Mouse (Mus musculus): ENCODE results near the gene Intu. TPM values are rescaled to one million over a fixed set of nuclear protein-coding genes. Genes with fewer than 3 reads are reported as not detected.

The Intu gene
- total and polyA plus RNA-seq, 2 experiments from 2014 or later = 3.2 to 10.5 TPM

GRCm38 (mm10) chr3:40546621-40547020 lies 15.5 kb downstream of the Intu start:
- Histone ChIP-seq H3K9me3 (ENCODE audit: low read length) (no peaks in the 10 kb centered on the region), H3K4me2 (ENCODE audit: low read depth) (no peak overlapping the region), H3K27me3 (ENCODE audit: insufficient read depth, low read length) (no peaks in the 10 kb centered on the region), H3K27ac (ENCODE audit: low read depth, low read length) (no peak overlapping the region), H3K4me1 (ENCODE audit: insufficient read depth) (no peaks in the 10 kb centered on the region), H3K36me3 (ENCODE audit: insufficient read depth) (no peaks in the 10 kb centered on the region), H3K9ac (no peak overlapping the region), H3K4me3 (ENCODE audit: low read depth, low read length) (no peak overlapping the region)
- 78% methylated on average over 4 of the region's 4 CpGs for WGBS
- no peak for TF ChIP-seq CTCF (IDR thresholded peaks at IDR 0.05; ENCODE audit: low read depth)
- DNase-seq = no peak
- no peak for ATAC-seq

DNA sequence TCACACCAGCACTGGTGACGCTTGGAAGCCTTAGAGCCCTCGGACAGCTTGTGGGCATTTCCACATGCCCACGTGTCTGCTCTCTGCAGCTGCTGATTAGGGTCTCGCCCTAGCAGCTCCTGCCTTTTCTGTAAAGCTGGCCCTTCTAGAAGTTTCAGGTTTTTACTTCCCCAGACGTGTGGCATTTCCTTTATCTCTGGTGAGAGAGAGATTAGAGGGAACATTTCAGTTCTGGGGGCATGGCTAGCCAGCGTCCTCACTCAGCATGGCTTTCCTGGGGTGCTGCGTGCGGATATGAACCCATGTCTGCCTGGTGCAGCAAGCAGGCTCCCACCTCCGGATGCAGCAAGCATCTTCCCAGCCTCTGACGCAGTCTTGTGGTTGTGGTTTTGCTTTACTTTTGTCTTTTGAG lies 121.9 kb downstream of the Intu start:
- Histone ChIP-seq H3K27me3 (ENCODE audit: insufficient read depth, low read length) (no peaks in the 10 kb centered on the region), H3K4me3 (ENCODE audit: low read depth, low read length) (no peak overlapping the region), H3K36me3 (ENCODE audit: insufficient read depth) (0 out of 2 replicates have a peak, but pooled peaks cover 7% of the 10 kb centered on the region), H3K9ac (no peak overlapping the region), H3K27ac (ENCODE audit: low read depth, low read length) (no peak overlapping the region), H3K4me1 (ENCODE audit: insufficient read depth) (no peaks in the 10 kb centered on the region), H3K4me2 (ENCODE audit: low read depth) (no peak overlapping the region), H3K9me3 (ENCODE audit: low read length) (no peaks in the 10 kb centered on the region)
- no peak for TF ChIP-seq CTCF (IDR thresholded peaks at IDR 0.05; ENCODE audit: low read depth)
- no peak for ATAC-seq
- DNase-seq = no peak
- 64% methylated on average over 10 of the region's 10 CpGs for WGBS

DNA sequence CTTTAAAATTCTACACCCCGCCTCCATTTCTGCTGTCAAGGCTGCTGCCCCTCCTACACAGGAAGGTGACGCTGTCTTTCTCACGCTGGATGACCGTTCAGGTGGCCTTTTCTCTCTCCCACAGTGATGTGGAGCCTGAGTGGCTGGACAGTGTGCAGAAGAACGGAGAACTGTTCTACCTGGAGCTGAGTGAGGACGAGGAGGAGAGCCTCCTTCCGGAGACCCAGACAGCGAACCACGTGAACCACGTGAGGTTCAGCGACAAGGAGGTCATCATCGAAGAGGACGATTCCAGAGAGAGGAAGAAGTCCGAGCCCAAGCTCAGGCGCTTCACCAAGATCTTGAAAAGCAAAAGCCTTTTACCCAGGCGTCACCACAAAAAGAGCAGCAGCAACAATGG lies 122.5 kb downstream of the Intu start:
- 95% methylated on average over 16 of the region's 16 CpGs for WGBS
- H3K27ac ChIP-seq (ENCODE audit: low read depth, low read length) = no peak overlapping the region
- peaks cover 11% of the 10 kb centered on the region; the same call in 1 of the 2 replicates for H3K36me3 ChIP-seq (ENCODE audit: insufficient read depth)
- no peak for ATAC-seq
- DNase-seq = no peak
- TF ChIP-seq CTCF (IDR thresholded peaks at IDR 0.05; ENCODE audit: low read depth) = no peak
- no peaks in the 10 kb centered on the region for H3K9me3 ChIP-seq (ENCODE audit: low read length)
- no peaks in the 10 kb centered on the region for H3K4me1 ChIP-seq (ENCODE audit: insufficient read depth)
- no peak overlapping the region for H3K9ac ChIP-seq
- no peak overlapping the region for H3K4me2 ChIP-seq (ENCODE audit: low read depth)
- H3K4me3 ChIP-seq (ENCODE audit: low read depth, low read length) = no peak overlapping the region
- no peaks in the 10 kb centered on the region for H3K27me3 ChIP-seq (ENCODE audit: insufficient read depth, low read length)

DNA sequence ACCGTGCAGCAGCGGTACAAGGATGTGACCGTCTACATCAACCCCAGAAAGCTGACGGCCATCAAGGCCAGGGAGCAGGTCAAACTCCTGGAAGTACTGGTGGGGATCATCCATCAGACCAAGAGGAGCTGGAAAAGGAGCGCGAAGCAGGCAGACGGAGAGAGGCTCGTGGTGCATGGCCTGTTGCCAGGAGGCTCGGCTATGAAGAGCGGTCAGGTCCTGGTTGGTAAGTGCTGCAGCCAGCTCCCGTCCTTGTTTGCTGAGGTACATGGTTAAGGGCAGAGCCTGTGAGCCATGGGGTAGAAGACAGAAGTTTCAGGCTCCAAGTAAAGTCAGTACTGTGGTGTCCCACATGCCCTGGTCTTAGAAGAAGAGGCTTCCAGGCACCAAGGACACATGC lies 122.9 kb downstream of the Intu start:
- ATAC-seq (no peak), DNase-seq (no peak)
- WGBS = 84% methylated on average over 11 of the region's 11 CpGs
- no peaks in the 10 kb centered on the region for H3K27me3 ChIP-seq (ENCODE audit: insufficient read depth, low read length)
- H3K9me3 ChIP-seq (ENCODE audit: low read length) = no peaks in the 10 kb centered on the region
- H3K4me3 ChIP-seq (ENCODE audit: low read depth, low read length) = no peak overlapping the region
- H3K9ac ChIP-seq = no peak overlapping the region
- TF ChIP-seq CTCF (IDR thresholded peaks at IDR 0.05; ENCODE audit: low read depth) = no peak
- peaks cover 14% of the 10 kb centered on the region; the same call in 1 of the 2 replicates for H3K36me3 ChIP-seq (ENCODE audit: insufficient read depth)
- no peaks in the 10 kb centered on the region for H3K4me1 ChIP-seq (ENCODE audit: insufficient read depth)
- H3K27ac ChIP-seq (ENCODE audit: low read depth, low read length) = no peak overlapping the region
- H3K4me2 ChIP-seq (ENCODE audit: low read depth) = no peak overlapping the region

DNA sequence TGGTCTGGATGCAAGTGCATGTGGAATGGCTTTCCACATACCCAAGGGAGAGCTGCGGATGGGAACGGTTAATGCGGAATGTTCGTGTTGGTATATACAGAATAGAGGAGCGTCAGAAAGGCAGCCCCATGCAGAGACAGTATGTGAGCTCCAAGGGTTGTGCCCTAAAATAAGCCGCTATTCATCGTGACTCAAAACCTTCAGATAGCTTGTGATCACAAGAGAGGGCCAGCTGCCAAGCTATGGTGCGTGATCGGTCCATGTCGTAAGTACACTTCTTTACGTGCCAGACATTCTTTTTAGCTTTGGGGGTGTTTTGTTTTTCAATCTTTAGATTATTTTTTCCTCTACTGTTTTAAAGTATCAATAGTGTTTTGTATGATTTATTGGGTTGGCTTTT lies 124.5 kb downstream of the Intu start:
- DNase-seq = no peak
- Histone ChIP-seq H3K27me3 (ENCODE audit: insufficient read depth, low read length) (no peaks in the 10 kb centered on the region), H3K4me1 (ENCODE audit: insufficient read depth) (no peaks in the 10 kb centered on the region), H3K4me3 (ENCODE audit: low read depth, low read length) (no peak overlapping the region), H3K9ac (no peak overlapping the region), H3K9me3 (ENCODE audit: low read length) (no peaks in the 10 kb centered on the region), H3K36me3 (ENCODE audit: insufficient read depth) (peaks cover 14% of the 10 kb centered on the region; the same call in 1 of the 2 replicates), H3K4me2 (ENCODE audit: low read depth) (no peak overlapping the region), H3K27ac (ENCODE audit: low read depth, low read length) (no peak overlapping the region)
- 76% methylated on average over 11 of the region's 11 CpGs for WGBS
- TF ChIP-seq CTCF (IDR thresholded peaks at IDR 0.05; ENCODE audit: low read depth) = no peak
- ATAC-seq = no peak

GRCm38 (mm10) chr3:40656339-40656738 lies 125.3 kb downstream of the Intu start:
- no peak for DNase-seq
- 87% methylated on average over 5 of the region's 5 CpGs for WGBS
- H3K27me3 ChIP-seq (ENCODE audit: insufficient read depth, low read length) = no peaks in the 10 kb centered on the region
- no peak for ATAC-seq
- no peak overlapping the region for H3K4me2 ChIP-seq (ENCODE audit: low read depth)
- no peaks in the 10 kb centered on the region for H3K4me1 ChIP-seq (ENCODE audit: insufficient read depth)
- H3K27ac ChIP-seq (ENCODE audit: low read depth, low read length) = no peak overlapping the region
- H3K9me3 ChIP-seq (ENCODE audit: low read length) = no peaks in the 10 kb centered on the region
- peaks cover 14% of the 10 kb centered on the region; the same call in 1 of the 2 replicates for H3K36me3 ChIP-seq (ENCODE audit: insufficient read depth)
- no peak overlapping the region for H3K4me3 ChIP-seq (ENCODE audit: low read depth, low read length)
- no peak for TF ChIP-seq CTCF (IDR thresholded peaks at IDR 0.05; ENCODE audit: low read depth)
- no peak overlapping the region for H3K9ac ChIP-seq

GRCm38 (mm10) chr3:40660231-40660630 lies 129.1 kb downstream of the Intu start:
- Histone ChIP-seq H3K27ac (ENCODE audit: low read depth, low read length) (no peak overlapping the region), H3K9me3 (ENCODE audit: low read length) (no peaks in the 10 kb centered on the region), H3K27me3 (ENCODE audit: insufficient read depth, low read length) (no peaks in the 10 kb centered on the region), H3K4me2 (ENCODE audit: low read depth) (no peak overlapping the region), H3K9ac (no peak overlapping the region), H3K4me3 (ENCODE audit: low read depth, low read length) (no peak overlapping the region), H3K36me3 (ENCODE audit: insufficient read depth) (peaks cover 9% of the 10 kb centered on the region; the same call in 1 of the 2 replicates), H3K4me1 (ENCODE audit: insufficient read depth) (no peaks in the 10 kb centered on the region)
- ATAC-seq (no peak), DNase-seq (no peak)
- whole genome bisulfite sequencing = 100% methylated on average over 2 of the region's 2 CpGs
- no peak for TF ChIP-seq CTCF (IDR thresholded peaks at IDR 0.05; ENCODE audit: low read depth)
